ENCODE assay signal across 10 mouse cellular contexts in genomic region chr16:35729151-35729738, GRCm38 (mm10). TPM values are rescaled to one million over a fixed set of nuclear protein-coding genes. Genes with fewer than 3 reads are reported as not detected.
DNase-seq lines count a peak whose midpoint lies in the region; ATAC-seq and TF ChIP-seq lines count a peak whose summit lies in the region.
"Had no signal": no experiment of that assay in that cellular context is flagged by ENCODE, and none has a peak within 500 bp of the region (broad histone marks: within the 10 kb centered on the region; RNA-seq: fewer than 3 reads in every experiment).

No protein-coding gene starts in this region.

- TF ChIP-seq CTCF in lung, postnatal 0 days (IDR thresholded peaks at IDR 0.05): no peak

- no peak for DNase-seq in frontal cortex, adult 2 months (ENCODE audit: extremely low spot score in 1 of 2, low spot score in 1 of 2)
- DNase-seq in lung, postnatal 0 days (ENCODE audit: low spot score): peak; percentile 38
- DNase-seq in lung, postnatal 14 days: no peak
- DNase-seq in hindbrain, embryonic 10.5 days (ENCODE audit: low spot score): peak; percentile 30
- DNase-seq in spleen, adult 12 weeks (ENCODE audit: low spot score): no peak
- no peak for DNase-seq in cerebellum, adult 9-11 months
- DNase-seq: cerebellum, adult 11-12 months had no signal

- no peak overlapping the region for H3K4me3 ChIP-seq in lung, postnatal 0 days (ENCODE audit: low read depth, low read length)
- H3K4me3 ChIP-seq in hindbrain, embryonic 10.5 days: no peak overlapping the region
- no peak overlapping the region for H3K4me3 ChIP-seq in midbrain, embryonic 15.5 days

- no peak overlapping the region for H3K9ac ChIP-seq in lung, postnatal 0 days (replicated peaks; ENCODE audit: low read depth)
- no peak overlapping the region for H3K9ac ChIP-seq in midbrain, embryonic 15.5 days
- H3K9ac ChIP-seq: liver, embryonic 14.5 days had no signal

- TF ChIP-seq EP300 in lung, postnatal 0 days (IDR thresholded peaks at IDR 0.05): no peak

- no peaks in the 10 kb centered on the region for H3K4me1 ChIP-seq in lung, postnatal 0 days (ENCODE audit: insufficient read depth, low read depth, low read length)
- peaks cover 13% of the 10 kb centered on the region for H3K4me1 ChIP-seq in hindbrain, embryonic 10.5 days (replicated peaks)
- 0 out of 2 replicates have a peak, but pooled peaks cover 7% of the 10 kb centered on the region for H3K4me1 ChIP-seq in midbrain, embryonic 15.5 days

- WGBS in lung, postnatal 0 days: 62% methylated on average over 8 of the region's 8 CpGs
- WGBS in hindbrain, embryonic 10.5 days: 50% methylated on average over 8 of the region's 8 CpGs
- WGBS in midbrain, embryonic 15.5 days: 21% methylated on average over 8 of the region's 8 CpGs

- H3K36me3 ChIP-seq in lung, postnatal 0 days (ENCODE audit: insufficient read depth, low read length): no peaks in the 10 kb centered on the region
- peaks cover 15% of the 10 kb centered on the region for H3K36me3 ChIP-seq in hindbrain, embryonic 10.5 days
- H3K36me3 ChIP-seq in midbrain, embryonic 15.5 days (replicated peaks): no peaks in the 10 kb centered on the region

- H3K4me2 ChIP-seq in lung, postnatal 0 days (replicated peaks; ENCODE audit: low read depth, low read length): no peak overlapping the region
- H3K4me2 ChIP-seq in midbrain, embryonic 15.5 days: no peak overlapping the region

- H3K9me3 ChIP-seq in lung, postnatal 0 days (ENCODE audit: low read length): no peaks in the 10 kb centered on the region
- H3K9me3 ChIP-seq in hindbrain, embryonic 10.5 days: no peaks in the 10 kb centered on the region
- H3K9me3 ChIP-seq in midbrain, embryonic 15.5 days: no peaks in the 10 kb centered on the region

- no peak overlapping the region for H3K27ac ChIP-seq in lung, postnatal 0 days (ENCODE audit: low read length)
- peak overlapping the region; percentile 68 for H3K27ac ChIP-seq in hindbrain, embryonic 10.5 days
- no peak overlapping the region for H3K27ac ChIP-seq in midbrain, embryonic 15.5 days
- H3K27ac ChIP-seq: liver, embryonic 14.5 days had no signal

- peak; percentile 59; the same call in 1 of the 2 replicates for ATAC-seq in frontal cortex, adult (ENCODE audit: low TSS enrichment)
- peak; percentile 75 for ATAC-seq in lung, postnatal 0 days
- ATAC-seq in midbrain, embryonic 15.5 days (replicated peaks): peak; percentile 92

- H3K27me3 ChIP-seq in lung, postnatal 0 days (replicated peaks; ENCODE audit: insufficient read depth, low read length): no peaks in the 10 kb centered on the region
- H3K27me3 ChIP-seq in hindbrain, embryonic 10.5 days (ENCODE audit: insufficient read depth, poor library complexity, severe bottlenecking): no peaks in the 10 kb centered on the region
- no peaks in the 10 kb centered on the region for H3K27me3 ChIP-seq in midbrain, embryonic 15.5 days (replicated peaks)

RNA-seq across cellular contexts. Expression of gene Dirc2, which starts 39.9 kb away (rescaled TPM):
- polyA plus RNA-seq in frontal cortex, adult 2 months (2012; rRNA removed): 56.0 and 60.0 TPM in 2 replicates
- 18.0 and 18.6 TPM in 2 replicates for polyA plus RNA-seq in lung, postnatal 0 days (2015; fragmentation: Nextera tagmentation; extraction: Ambion mirVana)
- 15.2 and 17.3 TPM in 2 replicates for polyA plus RNA-seq in hindbrain, embryonic 10.5 days (2016; fragmentation: Nextera tagmentation; extraction: Ambion mirVana)
- 31.4 TPM in 2 replicates for polyA plus RNA-seq in midbrain, embryonic 15.5 days (2015; fragmentation: Nextera tagmentation; extraction: Ambion mirVana)

RNA-seq across cellular contexts. Expression of gene Hspbap1, which starts 40.9 kb away (rescaled TPM):
- polyA plus RNA-seq in frontal cortex, adult 2 months (2012; rRNA removed): 5.9 and 6.5 TPM in 2 replicates
- polyA plus RNA-seq in lung, postnatal 0 days (2015; fragmentation: Nextera tagmentation; extraction: Ambion mirVana): 9.3 and 9.9 TPM in 2 replicates
- polyA plus RNA-seq in hindbrain, embryonic 10.5 days (2016; fragmentation: Nextera tagmentation; extraction: Ambion mirVana): 24.1 and 25.0 TPM in 2 replicates
- 17.2 and 18.5 TPM in 2 replicates for polyA plus RNA-seq in midbrain, embryonic 15.5 days (2015; fragmentation: Nextera tagmentation; extraction: Ambion mirVana)

Comparison
In these comparisons a context has a peak if more than half of its experiments do, and no peak if none do; other contexts are left out.
1. DNase-seq: peak in lung, postnatal 0 days (single experiment) and hindbrain, embryonic 10.5 days (single experiment); none in frontal cortex, adult 2 months (0 of 2), lung, postnatal 14 days (single experiment), spleen, adult 12 weeks (single experiment) and cerebellum, adult 9-11 months (single experiment).
2. Peak in every context shown above with its lines, with median percentiles within 50 percentile points of each other: ATAC-seq.